Comparison of ENCODE assay signal across 8 mouse cellular contexts in genomic region chr17:47294091-47294534, GRCm38 (mm10).
DNase-seq lines count a peak whose midpoint lies in the region; ATAC-seq lines count a peak whose summit lies in the region.

No protein-coding gene starts in this region.

- no peak overlapping the region for H3K27ac ChIP-seq in hindbrain, embryonic 15.5 days (replicated peaks)
- H3K27ac ChIP-seq in hindbrain, embryonic 14.5 days = no peak overlapping the region
- peak overlapping the region; percentile 44 to 77; a peak in 3 of 4 replicates for H3K27ac ChIP-seq in heart, embryonic 14.5 days (replicated peaks in 1 of 2; ENCODE audit: control insufficient read depth in 1 of 2, insufficient read depth in 1 of 2, low read depth in 2 of 2, low read length in 2 of 2)
- H3K27ac ChIP-seq in liver, embryonic 13.5 days = peak overlapping the region; percentile 72; the same call in 1 of the 2 replicates

- no peaks in the 10 kb centered on the region for H3K9me3 ChIP-seq in hindbrain, embryonic 15.5 days
- H3K9me3 ChIP-seq in hindbrain, embryonic 14.5 days (ENCODE audit: control insufficient read depth, low read length) = no peaks in the 10 kb centered on the region
- H3K9me3 ChIP-seq in heart, embryonic 14.5 days (ENCODE audit: control insufficient read depth, low read length) = no peaks in the 10 kb centered on the region
- H3K9me3 ChIP-seq in liver, embryonic 13.5 days (replicated peaks) = no peaks in the 10 kb centered on the region

- no peaks in the 10 kb centered on the region for H3K36me3 ChIP-seq in hindbrain, embryonic 15.5 days
- no peaks in the 10 kb centered on the region for H3K36me3 ChIP-seq in hindbrain, embryonic 14.5 days (replicated peaks; ENCODE audit: control insufficient read depth, insufficient read depth)
- H3K36me3 ChIP-seq in heart, embryonic 14.5 days (ENCODE audit: control insufficient read depth, insufficient read depth, low read length) = peaks cover 5% of the 10 kb centered on the region; the same call in 1 of the 2 replicates
- no peaks in the 10 kb centered on the region for H3K36me3 ChIP-seq in liver, embryonic 13.5 days

- peaks cover 3% of the 10 kb centered on the region; the same call in 1 of the 2 replicates for H3K4me1 ChIP-seq in hindbrain, embryonic 15.5 days (replicated peaks)
- H3K4me1 ChIP-seq in hindbrain, embryonic 14.5 days (replicated peaks; ENCODE audit: control insufficient read depth, insufficient read depth, low read length) = no peaks in the 10 kb centered on the region
- peaks cover 23% of the 10 kb centered on the region in 2 experiments for H3K4me1 ChIP-seq in heart, embryonic 14.5 days (ENCODE audit: control insufficient read depth in 2 of 2, insufficient read depth in 2 of 2, low read length in 2 of 2)
- peaks cover 41% of the 10 kb centered on the region for H3K4me1 ChIP-seq in liver, embryonic 13.5 days (replicated peaks)

- DNase-seq in hindbrain, embryonic 14.5 days (ENCODE audit: low spot score) = no peak
- peak; percentile 52 for DNase-seq in c-Kit-positive CD71-negative TER-119-negative erythroid progenitor cells, embryonic 14.5 days (ENCODE audit: low read depth)
- DNase-seq in liver, embryonic 13.5 days = no peak
- peak; percentile 69 for DNase-seq in retina, adult 2 months (ENCODE audit: low read depth, low spot score)
- no peak for DNase-seq in cerebellum, adult 18-20 months
- no peak for DNase-seq in thymus, postnatal 4 days

- peak; percentile 45 for ATAC-seq in hindbrain, embryonic 15.5 days (ENCODE audit: low FRiP score, low read depth)
- no peak for ATAC-seq in hindbrain, embryonic 14.5 days (ENCODE audit: low FRiP score)
- peak; percentile 47 for ATAC-seq in heart, embryonic 14.5 days (ENCODE audit: insufficient number of reproducible peaks, insufficient read depth, low FRiP score, low read depth)
- 0 out of 2 replicates have a peak, but pooled peaks have one; percentile 38 for ATAC-seq in liver, embryonic 13.5 days (ENCODE audit: low read depth)

- no peaks in the 10 kb centered on the region for H3K27me3 ChIP-seq in hindbrain, embryonic 15.5 days
- no peaks in the 10 kb centered on the region for H3K27me3 ChIP-seq in hindbrain, embryonic 14.5 days (ENCODE audit: control insufficient read depth, insufficient read depth, low read length)
- H3K27me3 ChIP-seq in heart, embryonic 14.5 days (ENCODE audit: control insufficient read depth, insufficient read depth, low read length) = no peaks in the 10 kb centered on the region
- no peaks in the 10 kb centered on the region for H3K27me3 ChIP-seq in liver, embryonic 13.5 days

- no peak overlapping the region for H3K9ac ChIP-seq in hindbrain, embryonic 15.5 days
- H3K9ac ChIP-seq in hindbrain, embryonic 14.5 days = no peak overlapping the region
- no peak overlapping the region for H3K9ac ChIP-seq in heart, embryonic 14.5 days (ENCODE audit: low read length)
- no peak overlapping the region for H3K9ac ChIP-seq in liver, embryonic 13.5 days

- H3K4me3 ChIP-seq in hindbrain, embryonic 15.5 days = no peak overlapping the region
- H3K4me3 ChIP-seq in hindbrain, embryonic 14.5 days (replicated peaks; ENCODE audit: low read length) = no peak overlapping the region
- no peak overlapping the region for H3K4me3 ChIP-seq in heart, embryonic 14.5 days (ENCODE audit: control insufficient read depth in 1 of 2, insufficient read depth in 1 of 2, low read depth in 1 of 2, low read length in 2 of 2)
- no peak overlapping the region for H3K4me3 ChIP-seq in liver, embryonic 13.5 days (replicated peaks)

- H3K4me2 ChIP-seq in hindbrain, embryonic 15.5 days = no peak overlapping the region
- no peak overlapping the region for H3K4me2 ChIP-seq in hindbrain, embryonic 14.5 days (replicated peaks)
- H3K4me2 ChIP-seq in heart, embryonic 14.5 days (ENCODE audit: low read length) = no peak overlapping the region
- H3K4me2 ChIP-seq in liver, embryonic 13.5 days = no peak overlapping the region

- WGBS in hindbrain, embryonic 15.5 days = 51% methylated on average over 5 of the region's 5 CpGs
- WGBS in hindbrain, embryonic 14.5 days = 62% methylated on average over 5 of the region's 5 CpGs
- WGBS in heart, embryonic 14.5 days = 24% methylated on average over 5 of the region's 5 CpGs
- 30% methylated on average over 5 of the region's 5 CpGs for WGBS in liver, embryonic 13.5 days (ENCODE audit: insufficient replicate concordance)

Comparison
In these comparisons a context has a peak if more than half of its experiments do, and no peak if none do; other contexts are left out.
1. H3K27ac ChIP-seq: peak in heart, embryonic 14.5 days (2 of 2) and liver, embryonic 13.5 days (single experiment); none in hindbrain, embryonic 15.5 days (single experiment) and hindbrain, embryonic 14.5 days (single experiment).
2. DNase-seq: peak in c-Kit-positive CD71-negative TER-119-negative erythroid progenitor cells, embryonic 14.5 days (single experiment) and retina, adult 2 months (single experiment); none in hindbrain, embryonic 14.5 days (single experiment), liver, embryonic 13.5 days (single experiment), cerebellum, adult 18-20 months (0 of 2) and thymus, postnatal 4 days (single experiment).